Mouse (Mus musculus): ENCODE data around the gene Srpx2. TPM values are rescaled to one million over a fixed set of nuclear protein-coding genes. Genes with fewer than 3 reads are reported as not detected.
A peak's percentile ranks its signal among the peaks of the same experiment; 100 is the strongest.

The Srpx2 gene
- polyA plus RNA-seq (2012) = 0.02 TPM in 1 of 2 replicates, not detected in the other

- TF ChIP-seq TAL1 (IDR thresholded peaks at IDR 0.05; ENCODE audit: low read length) (no peak), GATA1 (IDR thresholded peaks at IDR 0.05; ENCODE audit: low read length) (no peak)
- Histone ChIP-seq H3K36me3 (ENCODE audit: control insufficient read depth) (no peaks in the 10 kb centered on the region), H3K27me3 (ENCODE audit: control insufficient read depth) (peaks cover 4% of the 10 kb centered on the region), H3K9me3 (ENCODE audit: control insufficient read depth, low read length) (no peaks in the 10 kb centered on the region), H3K4me1 (ENCODE audit: control insufficient read depth) (no peaks in the 10 kb centered on the region), H3K4me3 (replicated peaks) (no peak within 1 kb of the TSS)
These were observed at the start of gene Srpx2 for GRCm38 (mm10) chrX:133908261-133908660. Gene Srpx2 (plus strand): TSS chrX:133908426.

- Histone ChIP-seq H3K4me3 (replicated peaks) (no peak overlapping the region), H3K27me3 (ENCODE audit: control insufficient read depth) (no peaks in the 10 kb centered on the region), H3K9me3 (ENCODE audit: control insufficient read depth, low read length) (no peaks in the 10 kb centered on the region), H3K36me3 (ENCODE audit: control insufficient read depth) (no peaks in the 10 kb centered on the region), H3K4me1 (ENCODE audit: control insufficient read depth) (no peaks in the 10 kb centered on the region)
- no peak for TF ChIP-seq GATA1 (IDR thresholded peaks at IDR 0.05; ENCODE audit: low read length)
- TF ChIP-seq TAL1 (IDR thresholded peaks at IDR 0.05; ENCODE audit: low read length) = no peak
These were observed 38.5 kb upstream of the Srpx2 start for GRCm38 (mm10) chrX:133869743-133870142.

GRCm38 (mm10) chrX:133887308-133887707 is 20.9 kb upstream of the Srpx2 start:
- Histone ChIP-seq H3K9me3 (ENCODE audit: control insufficient read depth, low read length) (no peaks in the 10 kb centered on the region), H3K36me3 (ENCODE audit: control insufficient read depth) (no peaks in the 10 kb centered on the region), H3K4me1 (ENCODE audit: control insufficient read depth) (no peaks in the 10 kb centered on the region), H3K27me3 (ENCODE audit: control insufficient read depth) (no peaks in the 10 kb centered on the region), H3K4me3 (replicated peaks) (no peak overlapping the region)
- no peak for TF ChIP-seq TAL1 (IDR thresholded peaks at IDR 0.05; ENCODE audit: low read length)
- no peak for TF ChIP-seq GATA1 (IDR thresholded peaks at IDR 0.05; ENCODE audit: low read length)

DNA sequence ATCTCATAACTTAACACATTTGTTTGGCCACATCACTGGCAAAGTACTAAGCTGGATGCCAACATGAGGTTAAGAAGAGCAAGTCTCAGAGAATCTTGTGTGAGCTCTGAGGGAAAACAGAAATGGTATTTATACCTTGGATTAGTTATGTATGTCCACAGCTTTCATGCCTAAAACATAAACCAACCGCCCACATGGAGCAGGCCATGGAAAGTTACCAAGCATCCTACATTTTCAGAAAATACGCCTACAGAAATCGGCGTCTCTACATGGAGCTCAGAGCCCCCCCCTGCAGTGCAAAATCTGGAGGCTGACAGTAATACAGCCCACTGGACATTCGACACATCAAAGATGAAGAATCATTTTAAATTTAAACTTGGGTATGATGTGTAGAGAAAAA is 20.1 kb upstream of the Srpx2 start:
- TF ChIP-seq TAL1 (IDR thresholded peaks at IDR 0.05; ENCODE audit: low read length) (no peak), GATA1 (IDR thresholded peaks at IDR 0.05; ENCODE audit: low read length) (no peak)
- Histone ChIP-seq H3K36me3 (ENCODE audit: control insufficient read depth) (no peaks in the 10 kb centered on the region), H3K4me1 (ENCODE audit: control insufficient read depth) (no peaks in the 10 kb centered on the region), H3K27me3 (ENCODE audit: control insufficient read depth) (no peaks in the 10 kb centered on the region), H3K4me3 (replicated peaks) (no peak overlapping the region), H3K9me3 (ENCODE audit: control insufficient read depth, low read length) (no peaks in the 10 kb centered on the region)

- Histone ChIP-seq H3K9me3 (ENCODE audit: control insufficient read depth, low read length) (no peaks in the 10 kb centered on the region), H3K4me3 (replicated peaks) (peak within 1 kb of the TSS; percentile 60), H3K4me1 (ENCODE audit: control insufficient read depth) (peaks cover 3% of the 10 kb centered on the region; the same call in 1 of the 2 replicates), H3K27me3 (ENCODE audit: control insufficient read depth) (no peaks in the 10 kb centered on the region; the same call in 1 of the 2 replicates), H3K36me3 (ENCODE audit: control insufficient read depth) (no peaks in the 10 kb centered on the region)
- no peak for TF ChIP-seq GATA1 (IDR thresholded peaks at IDR 0.05; ENCODE audit: low read length)
- TF ChIP-seq TAL1 (IDR thresholded peaks at IDR 0.05; ENCODE audit: low read length) = no peak
These were observed 10.1 kb upstream of the Srpx2 start, which contains the start of gene Tspan6 for GRCm38 (mm10) chrX:133898014-133898542. Gene Tspan6 (minus strand): TSS chrX:133898429.

GRCm38 (mm10) chrX:133911397-133912103 is 3.3 kb downstream of the Srpx2 start:
- H3K27me3 ChIP-seq (ENCODE audit: control insufficient read depth) = peaks cover 4% of the 10 kb centered on the region
- TF ChIP-seq GATA1 (IDR thresholded peaks at IDR 0.05; ENCODE audit: low read length) (no peak), TAL1 (IDR thresholded peaks at IDR 0.05; ENCODE audit: low read length) (no peak)
- H3K36me3 ChIP-seq (ENCODE audit: control insufficient read depth) = no peaks in the 10 kb centered on the region
- H3K9me3 ChIP-seq (ENCODE audit: control insufficient read depth, low read length) = no peaks in the 10 kb centered on the region
- H3K4me3 ChIP-seq (replicated peaks) = no peak overlapping the region
- H3K4me1 ChIP-seq (ENCODE audit: control insufficient read depth) = no peaks in the 10 kb centered on the region

DNA sequence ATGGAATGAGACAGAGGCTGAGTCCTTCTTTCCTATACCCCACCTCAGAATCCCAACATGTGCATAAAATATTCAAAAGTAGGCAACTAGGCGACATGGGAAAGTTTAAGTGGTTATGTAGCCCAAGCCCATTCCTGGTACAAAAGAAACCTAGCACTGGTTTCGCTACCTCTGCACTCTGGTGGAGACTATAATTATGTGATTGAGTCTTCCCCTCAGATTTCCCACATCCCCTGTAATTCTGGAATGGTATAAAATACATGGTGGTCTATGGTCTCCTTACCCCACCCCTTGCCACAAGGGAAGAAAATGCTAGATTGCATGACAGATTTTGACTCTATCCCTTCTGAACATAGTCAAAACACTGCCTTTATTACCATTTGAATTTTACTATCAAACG is 4.8 kb downstream of the Srpx2 start:
- no peak overlapping the region for H3K4me3 ChIP-seq (replicated peaks)
- no peak for TF ChIP-seq TAL1 (IDR thresholded peaks at IDR 0.05; ENCODE audit: low read length)
- TF ChIP-seq GATA1 (IDR thresholded peaks at IDR 0.05; ENCODE audit: low read length) = no peak
- no peaks in the 10 kb centered on the region for H3K36me3 ChIP-seq (ENCODE audit: control insufficient read depth)
- H3K9me3 ChIP-seq (ENCODE audit: control insufficient read depth, low read length) = no peaks in the 10 kb centered on the region
- H3K4me1 ChIP-seq (ENCODE audit: control insufficient read depth) = no peaks in the 10 kb centered on the region
- H3K27me3 ChIP-seq (ENCODE audit: control insufficient read depth) = peaks cover 4% of the 10 kb centered on the region

DNA sequence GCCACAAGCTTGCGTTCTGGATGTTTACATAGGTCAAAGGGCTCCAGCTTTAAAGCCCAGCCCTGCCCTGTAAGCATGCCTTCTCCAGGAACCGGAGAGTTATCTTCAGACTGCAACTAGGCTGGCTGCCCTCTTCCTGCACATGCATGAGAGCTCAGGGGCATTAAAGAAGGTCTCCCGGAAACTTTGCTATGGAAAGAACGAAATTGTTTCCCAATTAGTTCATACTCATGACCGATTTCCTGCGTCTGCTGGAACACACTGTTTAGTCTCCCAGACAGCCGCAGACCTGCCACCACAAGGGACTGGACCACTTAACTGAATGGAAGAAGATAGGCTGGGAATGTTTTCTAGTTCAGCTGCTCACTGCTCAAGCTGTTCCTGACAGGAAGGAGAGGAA is 6.0 kb downstream of the Srpx2 start:
- TF ChIP-seq GATA1 (IDR thresholded peaks at IDR 0.05; ENCODE audit: low read length) = no peak
- TF ChIP-seq TAL1 (IDR thresholded peaks at IDR 0.05; ENCODE audit: low read length) = no peak
- Histone ChIP-seq H3K9me3 (ENCODE audit: control insufficient read depth, low read length) (no peaks in the 10 kb centered on the region), H3K4me3 (replicated peaks) (no peak overlapping the region), H3K27me3 (ENCODE audit: control insufficient read depth) (peaks cover 4% of the 10 kb centered on the region), H3K4me1 (ENCODE audit: control insufficient read depth) (no peaks in the 10 kb centered on the region), H3K36me3 (ENCODE audit: control insufficient read depth) (no peaks in the 10 kb centered on the region)

DNA sequence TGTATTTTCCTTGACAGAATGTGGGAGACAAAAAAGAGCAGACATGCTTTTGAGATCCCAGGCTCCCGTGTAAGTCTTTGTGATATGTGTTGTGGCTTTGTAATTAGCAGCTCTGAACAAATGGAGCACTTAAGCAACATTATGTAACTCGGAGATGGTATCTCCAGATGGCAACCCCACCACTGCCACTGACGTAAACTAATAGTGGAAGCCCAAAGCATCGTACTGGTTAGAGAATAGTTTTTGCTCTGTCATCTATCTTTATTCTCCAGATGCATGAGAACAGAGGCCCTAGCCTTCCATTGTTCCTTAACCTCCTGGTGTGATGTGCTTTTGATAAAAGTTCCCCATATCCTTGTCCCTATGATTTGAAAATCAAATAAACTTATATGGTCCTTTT is 13.0 kb downstream of the Srpx2 start:
- Histone ChIP-seq H3K9me3 (ENCODE audit: control insufficient read depth, low read length) (no peaks in the 10 kb centered on the region), H3K4me3 (replicated peaks) (no peak overlapping the region), H3K27me3 (ENCODE audit: control insufficient read depth) (no peaks in the 10 kb centered on the region), H3K4me1 (ENCODE audit: control insufficient read depth) (no peaks in the 10 kb centered on the region), H3K36me3 (ENCODE audit: control insufficient read depth) (no peaks in the 10 kb centered on the region)
- TF ChIP-seq GATA1 (IDR thresholded peaks at IDR 0.05; ENCODE audit: low read length) (no peak), TAL1 (IDR thresholded peaks at IDR 0.05; ENCODE audit: low read length) (no peak)
